Mouse (Mus musculus) R1 (cell line): ENCODE measurements around the gene Gpr162.
"Not testable (repeated sequence)": the region's sequence is repeated elsewhere in the genome, so short reads cannot be mapped to it uniquely, and the experiment has no call there.

ENCODE experiments used
- DNase-seq: peaks from one replicate; pipeline ENCODE4 v3.0.0-alpha.2; 2018; ENCODE audit warnings: low read depth, low spot score

Gene Gpr162

DNA sequence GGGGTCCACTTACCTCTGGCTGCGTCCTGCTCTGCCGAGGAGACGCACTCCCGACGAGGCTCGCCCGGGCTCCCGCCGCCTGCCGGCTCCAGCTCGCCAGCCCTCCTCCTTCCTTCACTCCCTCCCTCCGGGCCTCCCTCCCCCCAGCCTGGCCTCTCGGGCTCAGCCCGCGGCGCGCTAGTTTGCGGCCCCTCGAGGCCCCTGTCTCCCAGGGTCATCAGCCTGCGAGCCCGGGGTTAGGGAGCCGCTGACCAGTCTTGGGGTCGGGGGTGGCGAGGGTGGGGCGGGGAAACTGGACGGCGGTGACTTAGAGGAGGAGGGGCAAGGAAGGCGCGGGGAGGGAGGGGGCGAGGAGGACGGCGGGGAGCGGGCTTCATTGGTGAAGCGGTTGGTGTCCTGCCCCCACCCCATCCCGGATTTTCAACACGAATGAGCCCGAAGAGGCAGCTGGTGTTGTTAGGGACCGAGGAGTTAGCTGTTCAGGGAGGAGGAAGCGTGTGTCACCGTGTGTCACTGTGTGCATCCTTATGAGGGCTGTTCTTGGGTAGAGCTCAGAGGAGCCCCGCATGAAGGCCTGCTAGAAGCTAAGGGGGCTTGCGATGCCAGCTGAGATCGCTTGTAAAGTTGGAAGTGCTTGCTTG, at the start of gene Gpr162:
Gene Gpr162, minus strand, starts transcription at position 326 of the 641 bp plus-strand sequence.
- DNase-seq: peak; percentile 42

- no peak for DNase-seq
Measured at GRCm38 (mm10) chr6:124913214-124913613, 49.4 kb upstream of the Gpr162 start.

DNA sequence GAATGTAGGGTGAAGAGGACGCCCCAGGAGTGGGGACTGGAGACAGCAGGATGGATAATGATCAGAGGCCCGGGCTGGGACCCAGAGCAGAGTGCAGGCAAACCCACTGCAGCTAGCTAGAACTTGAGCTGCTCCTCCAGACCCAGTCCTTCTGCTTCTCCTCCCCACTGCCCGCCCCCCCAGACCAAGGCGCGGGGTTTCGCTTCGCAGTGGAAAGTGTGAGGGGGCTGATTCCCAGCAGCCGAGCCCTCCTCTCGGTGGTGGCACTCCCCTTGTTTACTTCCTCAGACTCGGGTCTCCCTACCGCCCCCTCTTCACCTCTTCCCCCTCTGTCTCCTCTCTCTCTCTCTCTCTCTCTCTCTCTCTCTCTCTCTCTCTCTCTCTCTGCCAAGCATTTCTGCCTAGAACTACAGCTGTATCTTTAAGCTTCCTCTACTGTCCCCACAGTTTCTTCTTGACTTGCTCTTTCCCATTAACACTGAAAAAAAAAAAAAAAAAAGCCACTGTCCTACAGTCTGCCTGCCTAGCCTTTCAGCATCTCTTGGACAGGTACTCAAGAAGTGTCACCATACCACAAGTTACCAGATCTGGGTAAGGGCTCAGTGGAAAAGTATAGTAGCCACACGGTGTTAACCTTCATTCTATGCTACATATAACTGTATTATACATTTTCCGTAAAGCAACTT, 47.9 kb upstream of the Gpr162 start, which contains the start of gene Lag3:
Gene Lag3, minus strand, starts transcription at position 173 of the 686 bp plus-strand sequence.
- no peak for DNase-seq

DNA sequence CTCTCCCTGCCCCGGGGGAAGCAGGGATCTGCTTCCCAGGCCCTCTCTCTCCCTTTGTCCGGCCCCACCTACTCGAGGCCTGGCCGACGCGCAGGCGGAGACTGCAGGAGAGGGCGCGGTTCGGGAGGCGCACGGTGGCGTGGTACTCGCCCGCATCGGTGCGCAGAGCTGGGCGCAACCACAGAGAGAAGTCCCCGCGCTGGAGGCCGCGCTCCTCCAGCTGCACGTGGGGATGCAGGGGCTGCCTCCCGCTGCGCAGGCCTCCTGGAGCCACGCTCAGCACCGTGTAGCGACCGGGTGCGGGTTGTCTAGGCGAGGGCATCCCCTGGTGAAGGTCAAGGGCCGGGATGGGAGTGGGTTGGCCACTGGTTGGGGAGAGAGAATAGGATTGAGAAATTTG, 46.2 kb upstream of the Gpr162 start:
- peak; percentile 68 for DNase-seq

DNA sequence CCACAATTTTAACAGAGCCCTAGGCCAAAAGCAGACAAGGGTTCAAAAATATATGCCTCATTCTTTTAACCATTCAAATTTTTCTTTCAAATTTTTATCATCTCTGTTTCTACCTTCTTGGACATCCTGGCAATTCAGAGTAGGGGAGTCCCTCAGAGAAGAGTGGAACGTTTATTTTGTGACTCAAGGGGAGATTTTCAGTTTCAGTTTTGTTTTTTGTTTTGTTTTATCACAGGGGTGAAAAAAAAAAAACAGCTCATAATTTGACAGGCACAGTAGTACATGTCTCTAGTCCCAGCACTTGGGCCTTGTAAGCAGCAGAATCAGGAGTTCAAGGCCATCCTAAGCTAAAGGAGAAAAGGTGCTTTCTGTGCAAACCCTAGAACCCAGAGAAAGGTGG, 44.0 kb upstream of the Gpr162 start:
- DNase-seq: no peak

DNA sequence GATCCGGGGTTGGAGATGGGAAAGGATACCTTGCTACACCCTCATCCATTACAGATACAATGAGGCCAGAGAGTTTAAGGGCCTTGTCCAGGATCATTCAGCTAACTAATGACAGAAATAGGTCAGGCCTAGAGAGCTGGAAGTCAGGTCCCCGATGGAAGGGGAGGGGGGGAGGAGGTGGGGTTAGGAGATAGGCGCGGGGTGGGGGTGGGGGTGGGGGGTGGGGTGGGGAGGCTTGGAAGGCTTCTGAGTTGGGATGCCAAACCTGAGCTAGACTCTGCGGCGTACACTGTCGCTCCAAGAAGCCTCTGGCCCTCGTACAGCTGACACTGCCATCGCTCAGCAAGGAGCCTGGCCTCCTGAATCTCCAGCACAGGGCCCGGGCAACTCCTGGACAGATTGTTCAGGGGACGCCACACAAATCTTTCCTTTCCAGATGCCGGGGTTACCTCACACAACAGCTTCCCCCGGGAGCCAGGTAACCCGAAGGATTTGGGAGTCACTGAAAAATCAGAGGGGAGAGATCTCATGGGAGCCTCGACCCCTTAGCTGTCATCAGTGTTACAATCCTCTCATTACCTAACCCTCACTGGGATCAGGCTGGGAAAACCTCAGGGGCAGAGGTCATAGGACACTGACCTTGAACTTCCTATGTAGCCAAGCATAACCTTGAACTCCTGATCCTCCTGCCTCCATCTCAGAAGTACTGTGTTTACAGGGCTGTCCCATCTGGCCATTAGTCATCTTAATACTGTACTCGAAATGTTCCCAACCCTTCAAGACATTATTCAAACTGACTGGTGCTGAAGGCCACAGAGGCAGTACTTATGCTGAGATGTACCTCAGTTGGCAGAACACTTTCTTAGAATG, 41.4 kb upstream of the Gpr162 start:
- DNase-seq: peak; percentile 58

GRCm38 (mm10) chr6:124904161-124904981, 40.6 kb upstream of the Gpr162 start:
- peak; percentile 95 for DNase-seq

DNA sequence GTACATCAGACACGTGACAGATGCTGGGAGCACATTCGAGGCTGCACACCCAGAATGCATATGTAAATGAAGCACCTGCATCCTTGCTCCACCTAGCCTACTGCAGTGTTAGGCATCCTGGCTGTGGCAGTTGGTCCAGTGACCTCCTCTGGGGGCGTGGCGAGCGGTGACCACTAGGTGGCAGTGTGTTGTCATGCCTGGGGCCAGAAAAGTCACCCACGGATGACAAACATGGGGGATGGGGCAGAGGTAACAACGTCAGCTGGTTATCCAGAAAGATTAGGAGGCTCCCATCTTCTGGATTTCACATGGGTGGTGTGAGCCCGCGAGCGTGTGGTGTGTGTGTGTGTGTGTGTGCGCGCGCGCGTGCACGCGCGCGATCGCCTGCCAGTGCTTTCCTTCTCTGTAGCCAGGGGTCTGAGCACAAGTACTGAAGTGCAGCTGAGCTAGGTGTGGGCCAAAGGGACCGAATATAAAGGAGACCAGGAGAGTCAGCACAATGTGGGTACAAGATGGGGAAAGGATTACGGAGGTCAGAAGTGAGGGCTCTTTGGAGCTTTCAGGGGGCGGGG, 39.9 kb upstream of the Gpr162 start:
- peak; percentile 97 for DNase-seq

DNA sequence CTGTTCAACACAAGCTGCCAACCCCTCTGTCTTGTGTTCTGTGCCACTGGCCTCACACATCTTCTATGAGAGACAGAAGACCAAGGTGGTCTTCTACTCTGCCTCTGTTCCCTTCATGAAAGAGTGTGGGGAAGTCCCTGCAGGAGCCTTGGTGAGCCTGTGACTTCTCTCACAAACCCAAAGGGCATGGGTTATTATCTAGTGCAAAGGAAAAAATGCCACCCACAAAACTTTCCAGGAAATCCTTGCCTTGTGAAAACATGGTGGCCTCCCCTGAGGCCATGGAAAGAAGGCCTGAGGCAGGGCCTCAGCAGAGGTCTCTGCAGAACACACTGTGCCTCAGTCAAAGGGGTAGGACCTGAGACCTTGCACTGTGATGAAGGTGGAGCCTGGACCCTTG, 38.1 kb upstream of the Gpr162 start:
- no peak for DNase-seq

DNA sequence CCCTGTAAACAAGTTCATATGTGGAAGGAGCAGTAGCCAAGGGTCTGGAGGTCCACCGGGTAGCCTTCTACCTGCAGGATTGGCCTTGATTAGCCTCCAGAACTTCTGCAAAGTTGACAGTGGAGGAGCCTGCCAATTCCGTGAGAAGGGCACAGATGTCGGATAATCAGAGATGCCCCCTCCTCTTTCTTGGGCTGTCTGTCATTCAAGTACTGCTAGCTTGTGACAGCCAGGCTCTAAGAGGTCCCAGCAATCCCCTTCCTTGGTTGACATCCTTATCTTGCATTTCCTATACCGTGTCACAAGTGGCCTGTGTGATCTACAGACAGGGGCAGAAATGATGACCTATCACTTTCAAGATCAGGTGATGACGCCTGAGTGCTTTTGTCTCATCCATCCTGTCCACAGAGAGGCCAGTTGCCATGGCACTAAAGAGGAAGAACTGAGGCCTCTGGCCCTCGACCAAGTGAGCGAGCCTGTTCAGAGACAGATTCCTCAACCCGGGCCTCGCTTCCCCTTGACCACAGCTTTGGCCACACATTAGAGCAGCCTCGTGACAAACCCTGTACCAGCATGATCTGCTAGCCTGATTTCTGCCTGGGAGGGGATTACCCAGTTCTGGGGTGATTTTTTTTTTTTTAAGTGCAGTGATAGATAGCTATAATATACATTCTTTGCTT, 37.2 kb upstream of the Gpr162 start:
- no peak for DNase-seq

- DNase-seq: peak; percentile 34
Measured at GRCm38 (mm10) chr6:124900056-124900800, 36.4 kb upstream of the Gpr162 start.

DNA sequence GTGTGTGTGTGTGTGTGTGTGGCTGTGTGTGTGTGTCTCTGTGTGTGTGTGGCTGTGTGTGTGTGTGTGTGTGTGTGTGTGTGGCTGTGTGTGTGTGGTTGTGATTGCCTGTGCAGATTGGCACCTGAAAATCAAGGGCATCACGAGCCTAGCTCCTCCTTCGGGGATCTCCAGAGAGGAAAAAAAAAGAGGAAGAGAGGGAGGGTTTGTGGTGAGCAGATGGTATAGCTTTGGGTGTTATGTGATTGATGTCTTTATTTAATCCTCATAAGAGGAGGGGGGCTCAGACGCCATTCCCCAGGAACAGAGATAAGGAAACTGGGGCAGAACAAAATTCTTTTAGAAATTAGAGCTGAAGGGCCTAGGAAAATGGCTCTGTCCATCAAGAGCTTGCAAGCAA, 34.6 kb upstream of the Gpr162 start:
- DNase-seq: no peak

DNA sequence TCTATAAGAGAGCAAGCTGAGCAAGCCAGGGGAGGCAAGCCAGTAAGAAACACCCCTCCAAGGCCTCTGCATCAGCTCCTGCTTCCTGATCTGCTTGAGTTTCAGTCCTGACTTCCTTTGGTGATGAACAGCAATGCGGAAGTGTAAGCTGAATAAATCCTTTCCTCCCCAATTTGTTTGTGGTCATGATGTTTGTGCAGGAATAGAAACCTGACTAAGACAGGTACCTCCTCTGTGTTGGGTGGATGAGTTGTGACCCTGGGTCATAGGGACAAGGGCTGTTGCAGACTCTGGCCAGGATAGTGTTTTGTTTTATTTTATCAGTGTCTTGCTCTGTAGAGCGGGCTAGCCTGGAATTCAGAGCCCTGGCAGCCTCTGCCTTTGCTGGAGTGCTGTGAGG, 30.3 kb upstream of the Gpr162 start:
- not testable (repeated sequence) for DNase-seq

GRCm38 (mm10) chr6:124890997-124891396, 27.2 kb upstream of the Gpr162 start:
- DNase-seq: no peak

DNA sequence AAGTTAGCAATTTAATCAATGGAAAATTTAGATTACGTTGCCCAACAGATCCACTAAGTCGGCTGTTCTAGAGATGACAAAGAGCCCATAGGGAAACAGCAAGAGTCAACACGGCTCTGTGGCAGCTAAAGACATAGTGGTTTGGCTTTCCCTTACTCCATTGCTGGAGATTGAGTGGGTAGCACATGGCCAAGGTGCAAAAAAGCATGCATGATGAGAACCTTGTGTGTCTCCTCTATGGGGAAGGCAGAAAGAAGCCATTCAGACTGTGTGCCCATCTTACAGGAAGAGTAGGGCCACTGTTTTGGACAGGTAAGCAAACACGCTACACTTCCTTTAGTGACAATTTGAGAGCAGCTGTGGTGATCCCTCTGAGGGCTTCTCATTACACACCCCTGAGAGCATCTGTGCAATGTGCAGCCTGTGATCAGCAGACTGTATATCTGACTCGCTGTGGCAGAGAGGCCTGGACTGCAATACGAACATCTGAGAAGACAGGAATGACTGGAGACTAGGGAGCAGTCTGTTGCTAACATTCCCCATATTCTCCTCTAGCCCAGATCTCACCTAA, 24.9 kb upstream of the Gpr162 start:
- no peak for DNase-seq

DNA sequence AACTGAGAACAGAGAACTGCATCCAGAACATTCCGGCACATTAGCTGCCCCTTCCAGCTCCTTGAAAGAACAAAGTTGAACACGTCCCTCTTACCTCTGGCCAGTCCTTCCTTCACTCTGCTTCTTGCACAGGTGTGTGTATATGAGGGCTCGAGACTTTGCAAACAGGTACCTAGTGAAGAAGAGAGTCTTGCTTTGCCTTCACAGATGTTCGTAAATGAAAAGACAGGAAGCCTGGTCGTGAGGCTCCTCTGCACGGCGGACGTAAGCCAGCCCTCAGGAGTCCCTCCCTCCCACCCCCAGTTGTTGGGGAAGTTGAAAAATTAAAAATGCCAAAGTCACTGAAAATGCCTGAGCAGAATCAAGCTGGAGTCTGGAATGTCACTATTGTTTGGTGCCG, 24.2 kb upstream of the Gpr162 start, which contains the start of gene Cd4:
Gene Cd4, minus strand, starts transcription at position 236 of the 400 bp plus-strand sequence.
- DNase-seq: no peak

DNA sequence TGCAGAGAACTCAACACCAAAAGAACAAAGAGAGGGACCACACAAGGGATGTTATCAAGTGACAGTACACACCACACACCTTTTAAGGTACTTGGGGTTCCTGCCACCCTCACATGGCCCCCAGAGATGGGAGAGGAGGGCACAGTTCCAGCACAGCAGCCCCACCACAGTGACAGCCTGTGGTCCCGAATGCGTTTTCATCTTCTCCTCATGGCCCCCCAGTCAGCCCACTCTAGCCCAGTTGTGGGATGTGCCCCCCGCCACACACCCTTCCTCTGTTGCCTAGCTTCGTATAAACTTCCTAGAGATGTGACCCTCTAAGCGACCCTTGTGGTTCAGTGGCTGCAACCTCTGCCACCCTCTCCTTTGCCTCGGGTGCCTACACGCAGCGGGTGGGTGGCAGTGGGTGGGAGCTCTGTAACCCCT, 22.2 kb upstream of the Gpr162 start:
- DNase-seq: no peak

- DNase-seq: no peak
Measured at GRCm38 (mm10) chr6:124884714-124885500, 21.1 kb upstream of the Gpr162 start.

DNA sequence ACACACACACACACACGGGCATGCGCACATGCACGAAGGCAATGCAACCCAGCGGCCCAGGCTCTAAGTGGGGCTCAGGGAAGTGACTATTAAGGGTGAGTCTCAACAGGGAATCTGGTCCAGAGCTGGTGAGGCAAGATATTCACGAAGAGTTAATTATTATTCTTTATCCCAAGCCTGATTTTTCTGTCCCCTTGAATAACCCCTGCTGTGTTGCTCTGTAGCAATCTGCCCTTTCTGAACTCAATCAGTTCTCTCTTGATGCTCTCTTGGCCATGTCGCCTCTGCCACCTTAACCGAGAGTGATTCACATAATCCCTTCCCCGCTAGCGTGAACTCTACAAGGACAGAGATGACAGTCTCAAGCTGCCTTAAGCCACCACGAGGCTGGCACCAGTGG, 19.6 kb upstream of the Gpr162 start:
- no peak for DNase-seq
